Mouse (Mus musculus): ENCODE data around the gene Zc3h10. TPM values are rescaled to one million over a fixed set of nuclear protein-coding genes. Genes with fewer than 3 reads are reported as not detected.

Zc3h10 gene
- polyA plus RNA-seq (2012; rRNA removed) = 11.3 and 12.2 TPM in 2 replicates

- DNase-seq (ENCODE audit: extremely low spot score in 1 of 2, low spot score in 1 of 2) = peak; percentile 97
Observed at GRCm38 (mm10) chr10:128547361-128548032, at the start of gene Zc3h10. Gene Zc3h10, minus strand, starts transcription at chr10:128547774.

- no peak for DNase-seq (ENCODE audit: extremely low spot score in 1 of 2, low spot score in 1 of 2)
Observed at GRCm38 (mm10) chr10:128592797-128593196, 45.2 kb upstream of the Zc3h10 start.

- DNase-seq (ENCODE audit: extremely low spot score in 1 of 2, low spot score in 1 of 2) = no peak
Observed at GRCm38 (mm10) chr10:128591436-128591835, 43.9 kb upstream of the Zc3h10 start.

- peak in 1 of 2 experiments; percentile 66 for DNase-seq (ENCODE audit: extremely low spot score in 1 of 2, low spot score in 1 of 2)
Observed at GRCm38 (mm10) chr10:128590193-128590690, 42.7 kb upstream of the Zc3h10 start.

- no peak for DNase-seq (ENCODE audit: extremely low spot score in 1 of 2, low spot score in 1 of 2)
Observed at GRCm38 (mm10) chr10:128589464-128590192, 42.1 kb upstream of the Zc3h10 start, which contains the start of gene Erbb3. Gene Erbb3, minus strand, starts transcription at chr10:128589652.

- no peak for DNase-seq (ENCODE audit: extremely low spot score in 1 of 2, low spot score in 1 of 2)
Observed at GRCm38 (mm10) chr10:128588775-128589463, 41.3 kb upstream of the Zc3h10 start.

GRCm38 (mm10) chr10:128588136-128588535 lies 40.6 kb upstream of the Zc3h10 start:
- DNase-seq (ENCODE audit: extremely low spot score in 1 of 2, low spot score in 1 of 2) = no peak

- no peak for DNase-seq (ENCODE audit: extremely low spot score in 1 of 2, low spot score in 1 of 2)
Observed at GRCm38 (mm10) chr10:128587697-128588096, 40.1 kb upstream of the Zc3h10 start.

GRCm38 (mm10) chr10:128587120-128587519 lies 39.5 kb upstream of the Zc3h10 start:
- DNase-seq (ENCODE audit: extremely low spot score in 1 of 2, low spot score in 1 of 2) = no peak

GRCm38 (mm10) chr10:128586546-128586945 lies 39.0 kb upstream of the Zc3h10 start:
- peak in 1 of 2 experiments; percentile 30 for DNase-seq (ENCODE audit: extremely low spot score in 1 of 2, low spot score in 1 of 2)

GRCm38 (mm10) chr10:128584386-128584785 lies 36.8 kb upstream of the Zc3h10 start:
- no peak for DNase-seq (ENCODE audit: extremely low spot score in 1 of 2, low spot score in 1 of 2)

- no peak for DNase-seq (ENCODE audit: extremely low spot score in 1 of 2, low spot score in 1 of 2)
Observed at GRCm38 (mm10) chr10:128583644-128584043, 36.1 kb upstream of the Zc3h10 start.

- DNase-seq (ENCODE audit: extremely low spot score in 1 of 2, low spot score in 1 of 2) = no peak
Observed at GRCm38 (mm10) chr10:128579731-128580130, 32.2 kb upstream of the Zc3h10 start.

- no peak for DNase-seq (ENCODE audit: extremely low spot score in 1 of 2, low spot score in 1 of 2)
Observed at GRCm38 (mm10) chr10:128579298-128579697, 31.7 kb upstream of the Zc3h10 start.

- DNase-seq (ENCODE audit: extremely low spot score in 1 of 2, low spot score in 1 of 2) = no peak
Observed at GRCm38 (mm10) chr10:128578330-128578729, 30.8 kb upstream of the Zc3h10 start.

- no peak for DNase-seq (ENCODE audit: extremely low spot score in 1 of 2, low spot score in 1 of 2)
Observed at GRCm38 (mm10) chr10:128575063-128575462, 27.5 kb upstream of the Zc3h10 start.

- peak; percentile 97 to 99 for DNase-seq (ENCODE audit: extremely low spot score in 1 of 2, low spot score in 1 of 2)
Observed at GRCm38 (mm10) chr10:128565788-128566531, 18.4 kb upstream of the Zc3h10 start, which contains the start of gene Pa2g4. Gene Pa2g4, minus strand, starts transcription at chr10:128565987.

GRCm38 (mm10) chr10:128565206-128565787 lies 17.7 kb upstream of the Zc3h10 start:
- no peak for DNase-seq (ENCODE audit: extremely low spot score in 1 of 2, low spot score in 1 of 2)

- no peak for DNase-seq (ENCODE audit: extremely low spot score in 1 of 2, low spot score in 1 of 2)
Observed at GRCm38 (mm10) chr10:128563544-128563943, 16.0 kb upstream of the Zc3h10 start.

- no peak for DNase-seq (ENCODE audit: extremely low spot score in 1 of 2, low spot score in 1 of 2)
Observed at GRCm38 (mm10) chr10:128556963-128557362, 9.4 kb upstream of the Zc3h10 start.
